Mouse (Mus musculus): ENCODE data around the gene Dnal1. TPM values are rescaled to one million over a fixed set of nuclear protein-coding genes. Genes with fewer than 3 reads are reported as not detected.

Gene Dnal1
- total RNA-seq, 2 experiments from 2014 or later: 6.6 to 6.9 TPM

DNA sequence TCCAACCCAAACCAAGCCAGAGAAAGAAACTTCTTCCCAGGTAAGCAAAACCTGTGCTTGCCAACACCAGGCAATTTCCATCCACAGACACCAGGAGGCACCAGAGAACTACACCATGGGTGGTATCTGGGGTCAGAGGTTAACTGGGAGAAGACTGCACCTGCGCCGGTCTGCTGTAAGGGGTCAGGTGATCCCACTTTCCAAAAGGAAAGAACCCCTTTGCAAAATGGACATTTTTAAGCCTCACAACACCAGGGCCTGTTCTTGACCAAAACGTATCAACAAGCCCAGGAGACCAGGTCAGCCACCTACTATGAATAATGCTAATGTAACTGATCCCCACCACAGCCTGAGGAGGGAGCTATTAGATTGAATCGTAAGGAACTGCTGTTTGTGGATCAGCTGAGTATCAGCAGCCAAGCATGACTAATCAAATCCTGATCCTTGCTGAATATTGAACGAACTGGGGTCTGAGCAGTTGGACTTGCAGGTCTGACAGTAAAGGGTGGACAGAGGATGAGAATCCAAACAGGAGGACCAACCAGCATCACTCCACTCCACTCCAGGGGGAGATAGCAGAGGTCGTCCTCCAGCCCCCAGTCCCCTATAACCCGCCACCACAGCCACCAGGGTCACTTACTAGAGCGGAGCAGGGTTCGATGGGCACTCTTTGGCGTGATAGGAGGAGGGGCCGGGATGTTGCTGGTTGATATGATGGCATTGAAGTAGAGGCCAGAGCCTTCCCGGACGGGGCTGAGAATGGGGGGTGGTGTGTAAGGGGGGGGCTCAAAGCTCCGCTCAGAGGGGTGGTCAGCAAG, 47.7 kb downstream of the Dnal1 start:
- no peak for DNase-seq

GRCm38 (mm10) chr12:84163133-84163532, 49.0 kb downstream of the Dnal1 start:
- peak in 1 of 2 experiments; percentile 61 for DNase-seq

- no peak for DNase-seq
Observed at GRCm38 (mm10) chr12:84163586-84164110, 49.5 kb downstream of the Dnal1 start.

DNA sequence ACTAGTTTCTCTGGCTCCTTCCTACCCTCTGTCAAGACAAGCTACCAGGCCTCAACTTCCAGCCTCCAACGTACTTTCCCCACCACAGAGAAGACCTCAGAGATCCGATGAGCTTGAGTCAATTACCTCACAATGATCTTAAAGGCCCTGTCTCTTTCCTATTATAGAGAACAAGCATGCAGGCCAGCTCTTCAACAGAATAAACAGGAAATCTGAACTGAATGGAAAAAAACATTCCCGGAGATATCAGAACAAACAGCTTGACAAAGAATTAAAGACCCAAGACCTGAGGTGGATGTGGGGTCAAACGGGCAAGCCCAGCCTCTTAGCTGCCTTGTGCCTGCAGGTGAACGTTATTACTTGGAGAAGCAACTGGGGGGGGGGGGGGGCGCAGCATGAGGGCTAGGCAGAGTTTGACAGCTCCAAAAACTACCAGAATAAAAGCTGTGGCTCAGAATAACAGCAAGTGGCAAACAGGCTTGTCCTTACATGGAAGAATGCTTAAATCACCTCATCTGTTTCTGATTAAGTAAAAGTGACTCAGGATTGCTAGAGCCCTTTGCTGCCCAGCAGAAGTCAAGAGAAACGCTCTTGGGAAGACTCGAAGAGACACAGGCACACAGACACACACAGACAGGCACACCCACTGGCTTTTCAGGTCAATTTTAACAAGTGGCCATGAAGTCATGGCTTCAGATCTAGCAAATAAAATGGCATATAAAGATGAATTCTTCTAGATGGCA, 51.6 kb downstream of the Dnal1 start:
- peak in 1 of 2 experiments; percentile 33 for DNase-seq

- no peak for DNase-seq
Observed at GRCm38 (mm10) chr12:84170610-84171009, 56.4 kb downstream of the Dnal1 start.

GRCm38 (mm10) chr12:84172216-84172615, 58.0 kb downstream of the Dnal1 start:
- DNase-seq: no peak

DNA sequence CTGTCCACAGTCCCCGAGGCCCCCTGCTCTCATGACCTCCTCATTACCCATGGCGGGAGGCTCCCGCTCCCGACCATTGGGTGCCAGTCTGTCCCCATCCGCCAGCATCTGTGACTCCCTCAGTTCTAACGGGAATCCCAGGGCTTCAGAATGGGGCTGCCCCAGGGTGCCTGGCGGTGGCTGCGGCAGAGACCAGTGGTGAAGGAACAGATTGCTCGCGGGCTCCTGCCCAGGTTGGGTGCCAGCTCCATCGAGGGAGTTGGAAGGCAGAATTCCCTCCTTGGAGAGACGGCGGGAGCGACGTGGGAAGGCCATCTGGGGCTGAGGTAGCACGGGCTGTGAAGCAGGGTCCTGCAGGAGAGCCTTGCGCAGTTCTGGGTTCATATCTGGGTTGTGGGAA, 58.7 kb downstream of the Dnal1 start:
- no peak for DNase-seq

DNA sequence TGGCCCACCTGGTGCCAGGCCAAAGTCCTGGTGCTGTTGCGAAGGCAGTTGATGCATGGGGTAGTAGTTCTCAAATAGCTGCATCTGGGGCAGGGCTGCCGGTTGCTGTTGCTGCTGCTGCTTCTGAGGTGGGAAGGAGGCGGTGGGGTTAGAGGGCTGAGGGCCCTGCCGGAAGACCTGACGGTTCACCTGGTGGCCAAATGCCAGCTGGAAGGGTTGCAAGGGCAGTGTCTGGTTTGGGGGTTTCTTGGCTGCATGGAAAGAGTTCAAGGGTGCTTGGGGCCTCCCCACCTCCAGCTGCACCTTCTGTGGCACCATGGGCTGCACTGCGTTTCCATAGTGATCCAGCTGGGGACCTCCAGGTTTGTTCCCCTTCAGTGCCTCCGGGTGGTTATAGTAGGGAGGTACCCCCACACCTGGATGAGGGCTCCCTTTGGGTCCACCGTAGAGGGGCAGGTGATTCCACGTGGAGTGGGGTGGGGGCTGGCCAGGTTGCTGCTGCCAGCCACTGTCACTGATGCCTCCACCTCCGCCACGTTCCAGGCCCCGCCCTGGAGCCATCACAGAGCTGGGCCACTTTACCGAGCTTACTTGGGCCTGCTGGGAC, 59.2 kb downstream of the Dnal1 start:
- no peak for DNase-seq

DNA sequence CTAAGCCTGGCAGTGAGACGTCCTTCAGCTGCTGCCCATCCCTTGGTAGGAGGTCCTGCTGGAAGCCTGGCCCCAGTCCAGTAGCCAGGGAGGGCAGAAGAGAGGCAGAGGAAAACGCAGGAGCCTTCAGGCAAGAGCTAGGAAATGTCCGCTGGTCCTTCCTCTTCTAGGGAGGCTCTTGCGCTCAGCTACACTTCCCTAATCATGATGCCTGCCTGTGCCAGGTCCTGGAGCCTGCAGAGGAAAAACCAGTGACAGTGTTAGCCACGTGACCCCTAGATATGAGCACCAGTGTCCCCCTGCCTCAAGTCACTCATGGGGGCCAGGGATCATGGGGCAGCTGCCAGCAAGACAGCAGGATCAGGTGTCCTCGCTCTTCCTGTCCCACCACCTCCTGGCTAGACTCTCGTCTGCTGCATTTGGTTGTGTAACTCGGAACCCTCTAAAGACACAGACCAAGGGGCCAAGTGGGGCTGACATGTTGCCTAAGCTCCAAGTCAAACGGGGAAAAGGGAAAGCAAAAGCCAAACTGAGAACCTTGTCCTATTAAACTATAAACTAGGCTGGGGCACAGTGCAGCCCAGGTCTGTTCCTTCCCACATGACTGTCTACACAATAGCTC, 60.1 kb downstream of the Dnal1 start:
- DNase-seq: peak; percentile 68 to 69

DNA sequence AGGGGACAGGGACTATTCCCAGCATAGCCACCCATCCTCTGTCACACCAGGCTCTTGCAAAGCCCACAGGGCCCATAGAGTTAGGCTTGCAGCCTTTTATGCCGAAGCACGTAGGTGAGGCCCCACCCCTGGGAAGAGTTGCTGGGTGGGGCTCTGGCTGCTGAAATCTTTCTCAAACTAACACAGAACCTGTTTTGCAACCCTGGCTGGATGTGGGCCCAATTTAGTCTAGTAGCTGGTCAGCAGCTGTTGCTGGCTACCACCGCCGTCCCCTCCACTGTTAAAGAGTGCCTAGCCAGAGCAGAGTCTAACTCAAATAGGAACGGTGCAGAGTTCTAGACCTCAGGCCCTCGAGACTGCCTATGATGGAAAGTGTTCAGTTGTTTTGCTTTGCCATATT, 60.7 kb downstream of the Dnal1 start:
- peak; percentile 90 for DNase-seq

DNA sequence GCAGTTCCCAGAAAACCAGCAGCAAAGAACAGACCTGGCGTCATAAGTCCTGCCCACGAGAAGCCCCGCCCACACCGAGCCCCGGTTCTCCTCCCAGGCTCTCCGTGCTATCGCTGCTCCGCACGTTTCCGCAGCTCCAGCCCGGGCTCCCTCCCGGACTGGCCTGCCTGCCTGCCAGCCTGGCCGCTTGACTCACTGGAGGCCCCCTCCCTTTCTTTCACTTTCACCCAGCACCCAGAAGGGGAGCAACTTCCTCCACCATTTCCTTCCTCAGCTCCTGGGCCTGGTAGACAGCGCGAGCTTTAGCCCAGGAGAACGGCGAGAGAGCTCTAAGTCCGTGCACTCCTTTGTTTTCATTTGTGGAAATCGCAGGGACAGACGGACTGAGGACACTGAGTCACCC, 61.5 kb downstream of the Dnal1 start:
- DNase-seq: peak; percentile 91 to 96

DNA sequence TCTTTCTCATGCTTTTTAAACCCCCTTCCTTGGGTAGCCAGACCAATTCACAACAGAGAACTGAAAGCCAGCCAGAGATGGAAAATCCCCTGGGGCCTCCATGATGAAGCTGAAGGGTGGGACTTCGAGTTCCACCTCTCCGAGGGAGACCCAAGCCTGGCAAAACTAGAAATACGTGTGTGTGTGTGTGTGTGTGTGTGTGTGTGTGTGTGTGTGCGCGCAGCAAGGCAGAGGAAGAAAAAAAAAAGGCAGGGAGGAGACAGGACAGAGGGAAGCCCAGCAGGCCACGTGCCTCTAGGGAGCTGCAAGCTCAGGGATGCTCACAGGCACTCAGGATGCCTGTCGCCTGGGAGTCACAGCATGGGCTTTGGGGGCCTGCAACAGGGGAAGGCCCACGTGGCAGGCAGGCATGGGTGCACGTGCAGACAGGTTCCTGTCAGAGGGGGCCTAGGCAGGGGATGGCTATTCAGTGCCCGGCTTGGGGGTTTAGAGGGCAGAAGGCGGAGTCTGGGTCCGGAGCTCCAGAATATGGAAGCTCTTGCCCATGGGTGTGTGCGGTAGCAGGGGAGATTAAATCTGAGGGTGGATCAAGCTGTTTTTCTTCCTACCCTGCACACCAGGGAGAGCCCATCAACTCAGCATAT, 62.1 kb downstream of the Dnal1 start:
- no peak for DNase-seq

DNA sequence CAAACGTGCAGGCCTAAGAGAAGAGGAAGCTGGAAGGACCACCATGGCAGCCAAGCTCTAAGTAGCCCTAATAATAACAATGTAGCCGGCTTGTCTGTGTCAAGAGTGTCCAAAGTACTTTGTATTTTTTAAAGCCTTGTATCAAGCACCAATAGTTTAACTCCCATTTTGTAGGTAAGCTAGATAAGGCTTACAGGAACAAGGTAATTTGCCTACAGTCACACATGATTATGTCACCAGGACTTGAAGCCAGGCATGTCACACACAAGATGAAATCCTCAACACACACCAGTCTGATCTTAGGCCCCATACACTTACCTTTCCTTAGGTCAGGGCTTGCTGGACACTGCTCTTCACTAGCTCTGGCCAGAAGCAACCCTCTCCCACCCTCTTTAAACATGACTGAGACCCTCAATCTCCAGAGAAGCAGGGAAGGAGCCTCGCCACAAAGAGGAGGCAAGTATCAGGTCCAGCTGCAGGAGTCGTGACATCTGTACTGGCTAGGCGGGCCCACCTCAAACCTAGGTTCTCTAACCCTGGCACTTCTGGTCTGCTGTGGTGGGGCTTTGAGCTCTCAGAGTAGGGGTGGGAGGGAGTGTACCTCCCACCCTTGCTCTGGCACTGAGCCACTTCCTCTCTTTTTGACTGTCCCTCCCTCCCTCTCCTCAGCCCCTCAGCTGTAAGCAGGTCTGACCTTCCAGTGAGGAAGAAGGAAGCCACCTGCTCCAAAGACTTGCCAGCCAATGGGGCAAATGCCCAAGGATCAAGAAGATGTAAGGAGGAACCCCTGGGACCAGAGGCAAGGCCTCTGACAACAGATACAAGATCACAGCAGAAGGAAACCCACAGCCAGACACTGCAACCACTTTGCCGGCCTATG, 63.0 kb downstream of the Dnal1 start:
- no peak for DNase-seq

- no peak for DNase-seq
Observed at GRCm38 (mm10) chr12:84178052-84178451, 63.9 kb downstream of the Dnal1 start.

DNA sequence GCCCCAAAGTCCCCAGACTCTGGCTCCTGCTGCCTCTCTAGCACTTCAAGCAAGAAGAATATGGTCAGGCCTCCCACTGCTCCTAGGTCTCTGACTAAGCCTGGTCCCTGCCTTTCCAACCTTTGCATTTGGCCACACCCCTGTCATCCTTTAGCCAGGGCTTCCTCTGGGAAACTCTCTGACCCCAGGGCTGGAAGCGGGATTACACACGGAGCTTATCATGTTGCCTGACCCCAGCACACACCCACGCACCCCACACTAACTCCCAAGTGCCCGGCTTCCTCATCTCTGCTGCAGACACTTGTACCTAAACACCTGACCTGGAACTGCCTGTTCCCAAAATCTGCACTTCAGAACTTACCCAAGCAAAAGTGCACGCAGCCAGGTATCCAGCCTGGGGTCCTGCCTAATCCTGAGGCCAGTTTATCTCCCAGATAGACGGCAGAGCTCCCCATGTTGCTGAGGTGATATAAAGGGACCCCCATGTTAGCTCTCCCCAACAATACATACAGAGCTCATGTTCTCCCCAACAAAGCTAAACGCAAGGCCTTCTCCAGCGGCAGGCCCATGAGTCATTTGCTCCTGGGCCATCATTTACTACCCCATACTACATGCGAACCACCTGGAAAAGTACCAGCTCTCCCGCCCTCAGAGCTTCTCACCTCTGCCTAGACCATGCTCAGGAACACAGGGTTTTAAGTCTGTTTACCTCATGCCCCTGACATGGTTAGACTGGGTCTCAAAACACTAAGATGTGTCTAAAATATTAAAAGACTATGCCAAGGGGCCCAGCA, 64.7 kb downstream of the Dnal1 start:
- no peak for DNase-seq

GRCm38 (mm10) chr12:84180090-84180489, 65.9 kb downstream of the Dnal1 start:
- DNase-seq: no peak

GRCm38 (mm10) chr12:84180701-84181435, 66.7 kb downstream of the Dnal1 start:
- peak; percentile 84 for DNase-seq

GRCm38 (mm10) chr12:84181999-84182398, 67.8 kb downstream of the Dnal1 start:
- DNase-seq: no peak

DNA sequence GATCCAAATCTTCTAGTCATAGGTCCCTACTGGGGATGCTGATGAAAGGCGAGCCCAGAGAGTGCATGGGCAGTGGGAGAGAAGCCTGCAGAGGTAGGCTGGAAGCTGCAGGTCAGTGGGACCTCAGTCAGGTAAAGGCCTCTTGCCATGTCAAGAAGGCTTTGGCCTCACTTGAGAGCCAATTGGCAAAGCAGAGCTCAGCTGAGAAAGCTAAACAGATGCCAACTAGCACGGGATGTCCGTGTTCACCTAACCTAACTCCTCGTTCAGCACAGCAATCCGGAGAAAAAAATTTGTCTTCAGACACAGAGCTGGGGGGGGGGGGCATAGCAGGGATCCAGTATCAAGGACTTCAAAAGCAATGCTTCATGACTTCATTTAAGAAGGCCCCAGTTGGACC, 70.8 kb downstream of the Dnal1 start:
- DNase-seq: no peak
